Mouse (Mus musculus) limb, embryonic 15.5 days (tissue): ENCODE data around the gene Srcap. TPM values are rescaled to one million over a fixed set of nuclear protein-coding genes. Genes with fewer than 3 reads are reported as not detected.

Experiments used
- microRNA-seq: library from miRNA; unstranded; fragments of <30 nt; microRNA quantifications from one replicate; pipeline ENCODE4, GENCODE M21; 2016
- polyA plus RNA-seq: library from polyadenylated mRNA; unstranded; fragments of >200 nt; fragmentation: Nextera tagmentation; extraction: Ambion mirVana; gene quantifications from 2 replicates; pipeline ENCODE4 v1.2.1, GENCODE M21; 2015

Gene Srcap
- polyA plus RNA-seq, 1 experiment from 2014 or later, result 40.0 TPM

Small RNA genes lying within 50 kb of the gene (microRNA-seq; reads per million reads assigned to microRNA genes)
- not detected for gene Gm47278
- gene Mir7060, result not detected

Other genes starting within 250 kb of the Srcap start
- 56.7 and 59.1 TPM in 2 replicates for gene Sephs2, start 237.9 kb upstream of the Srcap start, polyA plus RNA-seq
- 1.2 and 1.3 TPM in 2 replicates for gene Itgal, start 215.7 kb upstream of the Srcap start, polyA plus RNA-seq
- 14.3 and 16.4 TPM in 2 replicates for gene Zfp768, start 166.4 kb upstream of the Srcap start, polyA plus RNA-seq
- gene Zfp747, start 135.9 kb upstream of the Srcap start, polyA plus RNA-seq, result 9.4 and 10.1 TPM in 2 replicates
- 5.6 and 6.5 TPM in 2 replicates for gene 9130019O22Rik, start 124.8 kb upstream of the Srcap start, polyA plus RNA-seq
- gene E430018J23Rik, start 118.4 kb upstream of the Srcap start, polyA plus RNA-seq, result 7.5 and 8.1 TPM in 2 replicates
- gene Zfp764, start 105.2 kb upstream of the Srcap start, polyA plus RNA-seq, result 9.7 and 9.8 TPM in 2 replicates
- gene Zfp688, start 89.9 kb upstream of the Srcap start, polyA plus RNA-seq, result 22.9 and 24.0 TPM in 2 replicates
- 9.4 and 9.8 TPM in 2 replicates for gene Zfp689, start 62.8 kb upstream of the Srcap start, polyA plus RNA-seq
- gene Prr14, start 52.4 kb upstream of the Srcap start, polyA plus RNA-seq, result 37.4 and 45.2 TPM in 2 replicates
- gene Fbrs, start 32.8 kb upstream of the Srcap start, polyA plus RNA-seq, result 13.7 and 16.0 TPM in 2 replicates
- gene Gm42715, start 7.6 kb downstream of the Srcap start, polyA plus RNA-seq, result 12.3 and 13.1 TPM in 2 replicates
- 8.7 and 12.1 TPM in 2 replicates for gene Tmem265, start 49.4 kb downstream of the Srcap start, polyA plus RNA-seq
- 39.3 and 41.5 TPM in 2 replicates for gene Phkg2, start 61.4 kb downstream of the Srcap start, polyA plus RNA-seq
- 4.2 and 7.2 TPM in 2 replicates for gene Ccdc189, start 76.6 kb downstream of the Srcap start, polyA plus RNA-seq
- 42.9 and 46.1 TPM in 2 replicates for gene Rnf40, start 76.8 kb downstream of the Srcap start, polyA plus RNA-seq
- 11.5 and 11.7 TPM in 2 replicates for gene Zfp629, start 103.8 kb downstream of the Srcap start, polyA plus RNA-seq
- gene Bcl7c, start 196.9 kb downstream of the Srcap start, polyA plus RNA-seq, result 81.1 and 90.5 TPM in 2 replicates
- 25.3 and 28.7 TPM in 2 replicates for gene Ctf1, start 200.8 kb downstream of the Srcap start, polyA plus RNA-seq
- 0.19 and 0.44 TPM in 2 replicates for gene Ctf2, start 220.2 kb downstream of the Srcap start, polyA plus RNA-seq
- 4.3 and 4.4 TPM in 2 replicates for gene Fbxl19, start 232.6 kb downstream of the Srcap start, polyA plus RNA-seq